Mouse (Mus musculus) cerebellum, adult (tissue): Measurements from ENCODE around the gene Tnp2.
A peak's percentile ranks its signal among the peaks of the same experiment; 100 is the strongest.

Experiments used
- ATAC-seq: cut with Nextera tagmentation; 2 replicates; pipeline ENCODE4 v1.9.2; 2017; ENCODE audit warnings: mild to moderate bottlenecking, moderate library complexity, mixed read lengths; ENCODE audit not compliant: insufficient number of reproducible peaks, low FRiP score, low TSS enrichment

Gene Tnp2

GRCm38 (mm10) chr16:10770531-10771325 lies 17.7 kb downstream of the Tnp2 start:
- no peak for ATAC-seq

- no peak; the same call in 1 of the 2 replicates for ATAC-seq
These were observed 18.8 kb downstream of the Tnp2 start for GRCm38 (mm10) chr16:10769661-10770060.

GRCm38 (mm10) chr16:10768821-10769220 lies 19.6 kb downstream of the Tnp2 start:
- ATAC-seq: no peak

- no peak; the same call in 1 of the 2 replicates for ATAC-seq
These were observed 21.3 kb downstream of the Tnp2 start for GRCm38 (mm10) chr16:10767158-10767557.

GRCm38 (mm10) chr16:10764323-10764722 lies 24.1 kb downstream of the Tnp2 start:
- ATAC-seq: no peak

GRCm38 (mm10) chr16:10763540-10764264 lies 24.8 kb downstream of the Tnp2 start:
- ATAC-seq: no peak

GRCm38 (mm10) chr16:10762569-10763180 lies 25.8 kb downstream of the Tnp2 start:
- no peak for ATAC-seq

- ATAC-seq: no peak
These were observed 27.3 kb downstream of the Tnp2 start for GRCm38 (mm10) chr16:10761182-10761581.

- no peak for ATAC-seq
These were observed 32.3 kb downstream of the Tnp2 start for GRCm38 (mm10) chr16:10756168-10756567.

GRCm38 (mm10) chr16:10754521-10755296 lies 33.8 kb downstream of the Tnp2 start:
- no peak for ATAC-seq

GRCm38 (mm10) chr16:10749824-10750223 lies 38.6 kb downstream of the Tnp2 start:
- ATAC-seq: peak; percentile 71

GRCm38 (mm10) chr16:10749226-10749625 lies 39.2 kb downstream of the Tnp2 start:
- no peak for ATAC-seq

GRCm38 (mm10) chr16:10741082-10741481 lies 47.4 kb downstream of the Tnp2 start:
- ATAC-seq: no peak

- no peak for ATAC-seq
These were observed 48.5 kb downstream of the Tnp2 start for GRCm38 (mm10) chr16:10739854-10740398.

GRCm38 (mm10) chr16:10738866-10739265 lies 49.6 kb downstream of the Tnp2 start:
- ATAC-seq: no peak
